Mouse (Mus musculus): ENCODE data around the gene Tmem203. TPM values are rescaled to one million over a fixed set of nuclear protein-coding genes. Genes with fewer than 3 reads are reported as not detected.
"Not testable (repeated sequence)": the region's sequence is repeated elsewhere in the genome, so short reads cannot be mapped to it uniquely, and the experiment has no call there.

Tmem203 gene
- total RNA-seq, 2 experiments from 2014 or later: 18.8 to 19.7 TPM

GRCm38 (mm10) chr2:25231038-25231437 lies 24.2 kb upstream of the Tmem203 start:
- no peak for DNase-seq (ENCODE audit: low spot score in 2 of 2)

DNA sequence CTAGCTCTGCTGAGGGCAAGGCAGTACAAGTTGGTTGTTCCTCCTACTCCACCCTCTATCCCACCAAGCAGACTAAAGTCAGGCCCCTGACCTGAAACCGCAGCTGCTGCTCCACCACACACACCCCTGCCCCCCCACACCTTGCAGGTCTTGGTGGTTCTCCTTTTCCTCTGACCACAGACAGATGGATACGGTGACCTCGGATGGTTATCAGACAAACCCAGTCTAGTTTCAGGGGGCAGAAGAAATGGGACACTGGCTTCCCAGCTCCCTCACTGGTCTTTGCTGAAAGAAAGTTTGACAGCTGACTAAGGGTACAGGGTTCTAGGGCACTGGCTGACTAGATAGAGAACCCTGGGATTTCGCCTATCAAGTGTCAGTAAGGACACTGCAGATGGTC lies 21.8 kb upstream of the Tmem203 start:
- DNase-seq (ENCODE audit: low spot score in 2 of 2): no peak

DNA sequence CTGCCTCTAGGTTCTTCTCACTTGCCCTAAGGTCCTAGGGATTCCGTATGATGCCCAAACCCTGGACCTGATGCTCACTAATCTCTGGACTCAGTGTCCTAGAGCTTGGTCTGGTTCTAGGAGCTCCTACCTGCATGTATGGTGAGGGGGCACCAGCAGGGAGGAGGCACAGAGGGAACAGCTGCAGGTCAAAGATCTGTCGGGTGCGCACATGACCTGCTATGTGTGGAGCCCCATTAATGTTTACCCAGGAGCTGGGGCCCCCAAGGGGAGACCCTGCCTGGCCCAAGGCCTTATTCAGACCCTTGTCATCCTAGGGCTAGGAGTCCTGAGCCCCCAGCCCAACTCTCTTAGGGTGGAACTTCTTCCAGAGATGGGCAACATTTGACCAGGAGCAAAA lies 21.2 kb upstream of the Tmem203 start, which contains the start of gene Slc34a3:
TSS of gene Slc34a3 (minus strand) at position 315 of the 400 bp plus-strand sequence.
- no peak for DNase-seq (ENCODE audit: low spot score in 2 of 2)

- DNase-seq (ENCODE audit: low spot score in 2 of 2): no peak
These were observed 20.6 kb upstream of the Tmem203 start for GRCm38 (mm10) chr2:25234551-25235220.

- DNase-seq (ENCODE audit: low spot score in 2 of 2): no peak
These were observed 18.6 kb upstream of the Tmem203 start, which contains the start of gene Rnf224 for GRCm38 (mm10) chr2:25236614-25237013. Rnf224 (minus strand) TSS chr2:25236787.

GRCm38 (mm10) chr2:25237522-25237921 lies 17.7 kb upstream of the Tmem203 start:
- DNase-seq (ENCODE audit: low spot score in 2 of 2): no peak

- DNase-seq (ENCODE audit: low spot score in 2 of 2): no peak
These were observed 17.1 kb upstream of the Tmem203 start for GRCm38 (mm10) chr2:25238106-25238505.

DNA sequence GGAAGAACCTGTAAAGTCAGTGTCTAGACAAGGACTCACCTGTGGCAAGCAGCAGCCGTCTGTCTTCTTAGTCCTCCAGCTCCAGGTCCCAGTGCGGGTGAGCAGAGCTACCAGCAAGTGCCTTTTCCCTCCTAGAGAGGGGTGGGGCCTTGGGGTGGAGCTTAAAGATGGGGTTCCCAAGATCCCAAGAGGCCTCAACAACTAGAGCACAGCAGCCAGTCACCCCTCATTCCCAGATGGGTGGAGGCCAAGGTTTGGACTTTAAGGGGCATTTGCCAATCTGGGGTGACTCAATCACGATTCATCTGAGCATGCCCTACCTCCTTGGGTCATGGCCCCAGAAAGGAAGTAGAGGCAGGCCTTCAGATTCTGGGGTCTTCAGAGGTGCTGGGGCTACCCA lies 15.5 kb upstream of the Tmem203 start:
- no peak for DNase-seq (ENCODE audit: low spot score in 2 of 2)

DNA sequence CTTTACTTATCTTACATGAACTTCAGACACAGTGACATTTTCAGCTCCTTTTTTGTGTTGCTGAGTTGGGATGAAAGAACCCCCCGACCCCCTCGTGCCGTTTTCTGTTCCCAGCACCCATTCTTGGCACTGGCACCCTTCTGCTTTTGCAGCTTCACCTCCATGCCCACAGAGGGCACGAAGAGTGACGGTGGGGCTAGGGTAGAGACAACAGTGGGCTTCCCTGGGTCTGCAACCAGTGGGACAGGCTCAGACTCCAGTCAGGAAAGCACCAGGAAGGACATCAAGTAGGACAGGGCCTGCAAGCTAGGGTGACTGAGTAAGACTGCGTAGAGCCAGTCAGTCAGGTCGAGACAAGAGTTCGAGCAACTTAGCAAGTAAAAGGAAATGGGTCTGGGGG lies 14.9 kb upstream of the Tmem203 start:
- no peak for DNase-seq (ENCODE audit: low spot score in 2 of 2)

DNA sequence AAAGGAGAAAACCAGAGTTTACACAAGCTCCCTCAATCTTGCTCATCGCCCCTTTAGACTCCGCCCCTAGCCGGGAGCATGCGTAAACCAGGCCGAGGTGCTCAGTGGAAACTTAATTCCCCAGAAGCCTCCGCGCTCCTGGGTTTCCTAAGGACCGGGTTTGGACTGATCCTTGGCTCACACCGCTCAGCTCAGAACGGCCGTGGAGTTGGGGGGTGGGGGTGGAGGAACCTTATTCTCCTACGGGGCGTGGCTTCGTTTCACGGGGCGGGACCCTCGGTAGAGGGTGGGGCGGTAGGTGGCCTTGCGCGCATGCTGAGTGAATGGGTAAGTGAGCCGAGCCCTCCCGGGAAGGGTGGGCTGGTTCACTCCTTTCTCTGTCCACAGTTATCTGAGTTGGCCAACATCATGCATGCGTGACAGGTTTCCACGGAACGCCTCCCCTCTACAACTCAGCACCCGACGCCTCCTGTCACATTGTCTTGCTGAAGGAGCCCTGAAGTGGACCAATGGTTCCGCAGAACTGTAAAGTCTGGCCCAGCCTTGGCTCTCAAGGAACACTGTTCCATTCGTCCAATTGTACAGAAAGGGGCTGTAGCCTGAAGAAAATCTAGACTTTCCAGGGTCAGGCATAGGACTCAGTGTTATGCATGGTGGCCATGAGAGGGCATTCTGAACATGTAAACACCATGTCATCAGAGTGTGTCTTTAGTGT lies 14.4 kb upstream of the Tmem203 start:
- peak in 1 of 2 experiments; percentile 42 for DNase-seq (ENCODE audit: low spot score in 2 of 2)

- DNase-seq (ENCODE audit: low spot score in 2 of 2): no peak
These were observed 13.8 kb upstream of the Tmem203 start for GRCm38 (mm10) chr2:25241438-25241775.

GRCm38 (mm10) chr2:25242101-25242506 lies 13.1 kb upstream of the Tmem203 start, which contains the start of the genes Rnf208 and Cysrt1:
Rnf208 (plus strand) TSS chr2:25242255.
Cysrt1 (minus strand) TSS chr2:25242452.
- no peak for DNase-seq (ENCODE audit: low spot score in 2 of 2)

DNA sequence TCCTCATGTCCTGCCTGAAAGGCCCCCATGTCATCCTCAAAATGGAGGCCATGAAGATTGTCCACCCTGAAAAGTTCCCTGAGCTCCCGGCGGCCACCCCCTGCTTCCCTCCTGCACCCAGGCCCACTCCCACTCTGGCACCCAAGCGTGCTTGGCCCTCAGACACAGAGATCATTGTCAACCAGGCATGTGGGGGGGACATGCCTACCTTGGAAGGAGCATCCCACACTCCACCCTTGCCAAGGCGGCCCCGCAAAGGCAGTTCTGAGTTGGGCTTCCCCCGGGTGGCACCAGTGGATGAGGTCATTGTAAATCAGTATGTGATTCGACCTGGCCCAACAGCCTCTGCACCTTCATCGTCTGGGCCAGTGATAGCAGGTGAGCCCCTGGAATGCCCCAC lies 11.9 kb upstream of the Tmem203 start:
- DNase-seq (ENCODE audit: low spot score in 2 of 2): no peak

- DNase-seq (ENCODE audit: low spot score in 2 of 2): no peak
These were observed 11.1 kb upstream of the Tmem203 start for GRCm38 (mm10) chr2:25244144-25244543.

DNA sequence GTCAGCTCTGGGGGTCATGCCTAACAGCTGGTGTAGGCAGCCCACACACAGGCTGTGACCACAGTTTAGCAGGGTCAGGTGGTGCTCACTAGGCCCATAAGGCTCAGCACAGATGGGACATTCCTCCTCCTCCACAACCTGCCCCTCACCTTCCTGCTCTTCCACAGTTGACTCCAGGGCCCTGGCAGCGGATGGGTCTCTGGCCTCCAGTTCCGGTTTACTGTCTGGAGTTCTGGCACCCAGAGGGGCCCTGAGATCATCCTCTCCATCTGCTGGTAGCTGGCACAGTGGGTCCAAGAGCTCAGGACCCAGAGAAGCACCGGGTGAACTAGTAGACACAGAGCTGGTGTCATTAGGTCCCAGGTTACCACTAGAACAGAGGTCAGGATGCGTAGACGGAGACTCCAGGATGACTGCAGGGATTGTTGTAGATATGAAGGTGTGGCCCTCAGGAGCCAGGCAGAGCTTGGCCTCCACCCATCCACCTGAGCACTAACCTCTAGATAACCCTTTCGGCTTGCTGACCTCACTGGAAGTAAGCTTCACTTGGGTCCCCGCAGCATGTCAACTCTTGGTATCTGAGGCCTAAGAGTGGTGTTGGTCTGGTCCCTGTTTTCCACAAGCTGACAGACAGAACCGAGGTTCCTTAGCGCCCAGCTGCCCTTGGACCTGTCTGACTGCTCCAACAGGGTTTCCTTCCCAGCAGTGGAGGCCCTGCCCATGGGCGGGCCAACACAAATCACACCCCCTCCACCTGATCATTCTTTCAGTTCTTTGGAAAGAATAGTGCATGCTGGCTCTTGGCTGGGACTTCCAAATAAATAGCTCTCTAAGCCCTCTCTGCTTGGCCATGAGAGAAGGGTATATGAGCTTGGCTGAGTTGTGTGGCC lies 8.8 kb upstream of the Tmem203 start, which contains the start of gene AL732309.1:
TSS of gene AL732309.1 (minus strand) at position 681 of the 890 bp plus-strand sequence.
- no peak for DNase-seq (ENCODE audit: low spot score in 2 of 2)

DNA sequence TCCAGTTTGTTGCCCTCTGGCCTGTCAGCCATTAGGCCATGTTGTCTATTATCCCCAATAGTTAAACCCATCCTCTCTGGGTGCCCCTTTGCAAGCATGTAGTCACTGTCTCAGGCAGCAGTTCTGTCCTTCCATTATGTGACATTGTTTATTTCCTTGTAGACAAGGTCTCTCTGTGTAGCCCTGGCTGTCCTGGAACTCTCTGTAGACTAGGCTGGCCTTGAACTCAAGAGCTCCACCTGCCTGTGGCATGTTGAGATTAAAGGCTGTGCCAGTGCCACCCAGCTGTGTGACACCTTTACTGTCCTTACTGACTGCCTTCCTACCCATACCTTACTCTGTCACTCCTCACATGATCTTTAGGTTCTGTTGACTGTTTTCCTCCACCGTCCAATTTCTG lies 2.9 kb upstream of the Tmem203 start:
- no peak for DNase-seq (ENCODE audit: low spot score in 2 of 2)

GRCm38 (mm10) chr2:25256443-25257109 lies 1.3 kb downstream of the Tmem203 start:
- DNase-seq (ENCODE audit: low spot score in 2 of 2): not testable (repeated sequence)

GRCm38 (mm10) chr2:25257250-25257649 lies 2.0 kb downstream of the Tmem203 start:
- not testable (repeated sequence) for DNase-seq (ENCODE audit: low spot score in 2 of 2)

GRCm38 (mm10) chr2:25258887-25259286 lies 3.6 kb downstream of the Tmem203 start:
- no peak for DNase-seq (ENCODE audit: low spot score in 2 of 2)

- no peak for DNase-seq (ENCODE audit: low spot score in 2 of 2)
These were observed 6.6 kb downstream of the Tmem203 start for GRCm38 (mm10) chr2:25261870-25262269.

DNA sequence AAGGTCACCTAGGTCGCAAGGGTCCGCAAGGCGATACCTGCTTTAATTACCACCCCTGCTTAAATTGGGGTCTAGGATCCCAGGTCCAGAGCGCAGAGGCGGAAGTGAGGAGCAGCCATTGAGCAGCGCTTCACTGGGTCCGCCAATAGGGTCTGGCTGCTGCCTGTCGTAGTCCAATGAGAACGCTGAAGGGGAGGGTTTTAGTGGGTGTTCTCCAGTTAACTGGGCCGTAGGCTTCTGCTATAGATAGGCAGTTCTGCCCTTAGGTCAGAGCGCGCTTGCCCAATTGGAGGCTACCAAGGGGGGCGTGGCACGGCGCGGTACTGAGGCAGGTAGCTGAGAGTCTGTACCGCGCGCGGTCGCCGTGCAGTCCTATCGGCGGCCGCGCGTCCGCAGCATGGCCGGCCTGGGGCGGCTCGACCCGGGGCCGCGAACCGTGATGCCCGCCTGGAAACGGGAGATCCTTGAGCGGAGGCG lies 7.1 kb downstream of the Tmem203 start, which contains the start of gene Tprn:
TSS of gene Tprn (plus strand) at position 328 of the 477 bp plus-strand sequence.
- DNase-seq (ENCODE audit: low spot score in 2 of 2): peak; percentile 64 to 91
